Mouse (Mus musculus) embryonic fibroblast, embryonic 13.5 days (primary cell): ENCODE results near the gene Onecut3.

Experiments
- CTCF ChIP-seq: IDR thresholded peaks from 2 replicates; pipeline ENCODE4 v1.5.1; 2011; ENCODE audit warnings: mild to moderate bottlenecking, control low read depth, low read length, moderate library complexity, borderline replicate concordance; ENCODE audit not compliant: insufficient read depth
- POLR2A ChIP-seq: IDR thresholded peaks from 2 replicates; pipeline ENCODE4 v1.6.1; 2011; ENCODE audit warnings: low read depth, mild to moderate bottlenecking, control low read depth, low read length, moderate library complexity

GRCm38 (mm10) chr10:80490051-80490450, 4.6 kb upstream of the Onecut3 start:
- TF ChIP-seq POLR2A (no peak), CTCF (no peak)
